Mouse (Mus musculus) erythroblast, embryonic 14.5 days (primary cell): ENCODE measurements around the gene Gm28635.

Experiments used
- GATA1 ChIP-seq: IDR thresholded peaks from 2 replicates; pipeline ENCODE4 v1.6.1; 2012; ENCODE audit warnings: low read length, inconsistent platforms, mixed read lengths
- TAL1 ChIP-seq: IDR thresholded peaks from 3 replicates; pipeline ENCODE4 v1.6.1; 2012; ENCODE audit warnings: low read length, inconsistent platforms, mixed read lengths

- TF ChIP-seq GATA1, result no peak
- no peak for TF ChIP-seq TAL1
Measured at GRCm38 (mm10) chr2:84653354-84653753, 24.5 kb downstream of the Gm28635 start.
